Mouse (Mus musculus): ENCODE data around the gene Manba. TPM values are rescaled to one million over a fixed set of nuclear protein-coding genes. Genes with fewer than 3 reads are reported as not detected.

Gene Manba
- polyA plus RNA-seq (2014; fragmentation: Illumina TruSeq; extraction: RNeasy Lipid Tissue Mini Kit (QIAGEN cat#74804); ENCODE audit: low replicate concordance): 9.9 TPM

DNA sequence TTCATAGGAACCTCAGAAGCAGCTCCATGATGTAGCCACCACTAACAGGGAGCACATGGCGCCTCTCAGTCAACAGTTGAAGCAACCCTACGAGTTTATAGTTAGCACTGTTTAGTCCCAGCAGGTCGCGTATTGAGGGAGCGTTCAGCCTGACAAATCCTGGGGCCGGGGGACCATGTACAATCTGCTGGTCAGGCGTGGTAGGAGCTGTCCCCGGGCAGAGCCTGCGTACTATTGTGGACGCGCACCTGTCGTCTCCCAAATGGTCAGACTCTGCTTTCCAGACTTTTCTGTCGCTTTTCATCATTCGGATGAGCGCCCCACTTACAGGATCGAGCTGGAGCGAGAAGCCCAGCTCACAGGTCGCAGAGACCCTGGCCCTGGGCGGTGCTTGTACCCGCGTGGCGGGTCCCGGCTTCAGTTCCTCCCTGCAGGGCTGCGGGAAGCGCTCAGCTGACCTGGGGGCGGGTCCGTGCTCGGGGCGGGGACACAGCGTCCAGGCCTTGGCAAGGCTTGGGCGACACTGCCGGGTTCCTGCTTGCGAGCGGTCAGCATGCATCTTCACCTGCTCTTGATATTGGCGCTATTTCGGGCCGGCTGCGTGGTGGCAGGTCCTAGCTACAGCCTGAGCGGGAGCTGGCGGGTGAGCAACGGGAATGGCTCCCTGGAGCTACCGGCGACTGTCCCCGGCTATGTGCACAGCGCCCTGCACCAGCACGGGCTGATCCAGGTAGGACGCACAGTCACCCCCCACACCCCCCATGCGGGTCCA, at the start of gene Manba:
Gene Manba (plus strand): TSS at position 484 of the 772 bp plus-strand sequence.

DNA sequence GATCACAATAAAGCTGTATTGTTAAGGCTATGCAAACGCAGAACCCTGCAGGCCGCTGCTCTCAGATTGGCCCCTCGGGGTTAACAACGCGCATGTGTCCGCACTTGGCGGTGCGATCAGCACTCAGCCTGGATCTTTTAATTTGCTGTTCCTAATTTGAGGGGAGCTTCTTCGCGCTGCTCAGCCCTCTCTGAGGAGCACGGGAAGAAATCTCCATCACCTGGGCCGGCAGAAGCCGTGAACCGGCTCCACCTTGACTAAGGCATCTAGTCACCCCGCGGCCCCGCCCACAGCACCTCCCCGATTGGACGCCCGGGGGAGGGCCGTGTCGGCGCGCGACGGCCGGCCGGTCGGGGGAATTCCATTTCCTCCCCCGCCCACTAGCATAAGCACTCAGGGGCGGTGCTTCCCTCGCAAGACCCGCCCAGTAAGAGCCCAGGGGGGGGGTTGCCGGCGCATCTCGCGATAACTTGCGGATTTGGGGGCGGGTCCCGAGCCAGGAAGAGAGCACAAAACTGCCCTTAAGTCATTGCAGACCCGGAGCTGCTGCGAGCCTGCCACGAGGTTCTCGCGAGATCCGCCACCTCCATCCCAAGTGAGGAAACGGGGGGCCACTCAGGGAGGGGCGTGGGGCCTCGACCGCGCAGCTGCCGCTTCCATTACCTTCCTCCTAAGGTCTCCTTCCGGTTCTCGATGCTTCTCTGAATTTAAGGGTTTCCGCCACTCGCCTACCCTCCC, 47.5 kb upstream of the Manba start, which contains the start of gene Ube2d3:
Gene Ube2d3 (plus strand): TSS at position 392 of the 738 bp plus-strand sequence.

Other genes starting within 250 kb of the Manba start
- not detected for gene Bdh2, start 204.4 kb upstream of the Manba start, polyA plus RNA-seq (2014; fragmentation: Illumina TruSeq; extraction: RNeasy Lipid Tissue Mini Kit (QIAGEN cat#74804); ENCODE audit: low replicate concordance)
- gene Slc9b2, start 177.9 kb upstream of the Manba start, polyA plus RNA-seq (2014; fragmentation: Illumina TruSeq; extraction: RNeasy Lipid Tissue Mini Kit (QIAGEN cat#74804); ENCODE audit: low replicate concordance): not detected
- 1.0 TPM for gene Slc9b1, start 137.6 kb upstream of the Manba start, polyA plus RNA-seq (2014; fragmentation: Illumina TruSeq; extraction: RNeasy Lipid Tissue Mini Kit (QIAGEN cat#74804); ENCODE audit: low replicate concordance)
- gene Cisd2, start 61.7 kb upstream of the Manba start, polyA plus RNA-seq (2014; fragmentation: Illumina TruSeq; extraction: RNeasy Lipid Tissue Mini Kit (QIAGEN cat#74804); ENCODE audit: low replicate concordance): 108 TPM
- 2,006 TPM for gene Ube2d3, start 47.5 kb upstream of the Manba start, polyA plus RNA-seq (2014; fragmentation: Illumina TruSeq; extraction: RNeasy Lipid Tissue Mini Kit (QIAGEN cat#74804); ENCODE audit: low replicate concordance)
- gene Nfkb1, start 205.9 kb downstream of the Manba start, polyA plus RNA-seq (2014; fragmentation: Illumina TruSeq; extraction: RNeasy Lipid Tissue Mini Kit (QIAGEN cat#74804); ENCODE audit: low replicate concordance): 15.6 TPM

Measured in small intestine, adult 10 weeks (tissue).